Mouse (Mus musculus) megakaryocyte, embryonic 14.5 days (primary cell): ENCODE measurements around the gene Il15ra. TPM values are rescaled to one million over a fixed set of nuclear protein-coding genes. Genes with fewer than 3 reads are reported as not detected.
"Not testable (repeated sequence)": the region's sequence is repeated elsewhere in the genome, so short reads cannot be mapped to it uniquely, and the experiment has no call there.

Experiments used
- H3K27me3 ChIP-seq: replicated peaks from 2 replicates; pipeline ENCODE3; 2012; ENCODE audit warnings: inconsistent platforms
- H3K36me3 ChIP-seq: replicated peaks from 2 replicates; pipeline ENCODE3; 2012; ENCODE audit warnings: low read length, inconsistent platforms, mixed read lengths
- H3K4me1 ChIP-seq: 2 replicates; pipeline ENCODE4 v1.6.1; 2012; ENCODE audit warnings: inconsistent platforms
- H3K4me3 ChIP-seq: replicated peaks from 2 replicates; pipeline ENCODE3; 2012; ENCODE audit warnings: moderate library complexity, mild to moderate bottlenecking, inconsistent platforms
- H3K9me3 ChIP-seq: 2 replicates; pipeline ENCODE4 v1.6.1; 2012; ENCODE audit warnings: inconsistent platforms
- FLI1 ChIP-seq: IDR thresholded peaks from 2 replicates; pipeline ENCODE4 v1.6.1; 2012; ENCODE audit warnings: low read length, inconsistent platforms, mixed read lengths
- GATA1 ChIP-seq: IDR thresholded peaks from 3 replicates; pipeline ENCODE4 v1.6.1; 2012; ENCODE audit warnings: mixed read lengths, low read length, inconsistent platforms, borderline replicate concordance
- polyA plus RNA-seq: library from polyadenylated mRNA; stranded (reverse); fragments of >175 nt; gene quantifications from 2 replicates; pipeline ENCODE4 v1.2.3, GENCODE M21; 2012; ENCODE audit warnings: low replicate concordance; ENCODE audit not compliant: insufficient read depth

The Il15ra gene
- polyA plus RNA-seq, 1 experiment, result 4.0 TPM

- peak overlapping the region; percentile 99 for H3K4me3 ChIP-seq
- H3K27me3 ChIP-seq, result no peaks in the 10 kb centered on the region
- TF ChIP-seq FLI1 (no peak), GATA1 (no peak)
- no peaks in the 10 kb centered on the region for H3K9me3 ChIP-seq
- H3K36me3 ChIP-seq, result peaks cover 2% of the 10 kb centered on the region
- peaks cover 74% of the 10 kb centered on the region for H3K4me1 ChIP-seq
Measured at GRCm38 (mm10) chr2:11706030-11706745, 1.1 kb downstream of the Il15ra start.

- no peaks in the 10 kb centered on the region for H3K27me3 ChIP-seq
- TF ChIP-seq GATA1 (no peak), FLI1 (no peak)
Measured at GRCm38 (mm10) chr2:11706746-11707065, 1.6 kb downstream of the Il15ra start.

GRCm38 (mm10) chr2:11708538-11708937 lies 3.4 kb downstream of the Il15ra start:
- Histone ChIP-seq H3K4me3 (peak overlapping the region; percentile 84), H3K4me1 (peaks cover 78% of the 10 kb centered on the region), H3K27me3 (no peaks in the 10 kb centered on the region), H3K9me3 (no peaks in the 10 kb centered on the region), H3K36me3 (peaks cover 13% of the 10 kb centered on the region)
- no peak for TF ChIP-seq GATA1
- TF ChIP-seq FLI1, result no peak

More at GRCm38 (mm10) chr2:11706746-11707065, 1.6 kb downstream of the Il15ra start:
- H3K9me3 ChIP-seq, result no peaks in the 10 kb centered on the region
- H3K36me3 ChIP-seq, result peaks cover 6% of the 10 kb centered on the region
- H3K4me3 ChIP-seq, result peak overlapping the region; percentile 99
- H3K4me1 ChIP-seq, result peaks cover 76% of the 10 kb centered on the region

GRCm38 (mm10) chr2:11710101-11710500 lies 5.0 kb downstream of the Il15ra start:
- Histone ChIP-seq H3K36me3 (peaks cover 17% of the 10 kb centered on the region), H3K4me1 (peaks cover 79% of the 10 kb centered on the region)
- not testable (repeated sequence) for H3K27me3 ChIP-seq, H3K9me3 ChIP-seq, H3K4me3 ChIP-seq

GRCm38 (mm10) chr2:11712483-11712990 lies 7.4 kb downstream of the Il15ra start:
- H3K36me3 ChIP-seq, result peaks cover 35% of the 10 kb centered on the region
- H3K9me3 ChIP-seq, result no peaks in the 10 kb centered on the region
- no peak overlapping the region for H3K4me3 ChIP-seq
- TF ChIP-seq GATA1 (no peak), FLI1 (no peak)
- peaks cover 61% of the 10 kb centered on the region for H3K4me1 ChIP-seq
- no peaks in the 10 kb centered on the region for H3K27me3 ChIP-seq

- TF ChIP-seq FLI1 (no peak), GATA1 (no peak)
- H3K27me3 ChIP-seq, result no peaks in the 10 kb centered on the region
- H3K4me1 ChIP-seq, result peaks cover 56% of the 10 kb centered on the region
- H3K9me3 ChIP-seq, result no peaks in the 10 kb centered on the region
- peaks cover 40% of the 10 kb centered on the region for H3K36me3 ChIP-seq
- H3K4me3 ChIP-seq, result no peak overlapping the region
Measured at GRCm38 (mm10) chr2:11713021-11713420, 7.9 kb downstream of the Il15ra start.

- H3K36me3 ChIP-seq, result peaks cover 53% of the 10 kb centered on the region
- H3K9me3 ChIP-seq, result no peaks in the 10 kb centered on the region
- peaks cover 41% of the 10 kb centered on the region for H3K4me1 ChIP-seq
- H3K4me3 ChIP-seq, result no peak overlapping the region
- TF ChIP-seq FLI1, result no peak
- no peak for TF ChIP-seq GATA1
- H3K27me3 ChIP-seq, result no peaks in the 10 kb centered on the region
Measured at GRCm38 (mm10) chr2:11714535-11714934, 9.4 kb downstream of the Il15ra start.

GRCm38 (mm10) chr2:11718573-11718972 lies 13.5 kb downstream of the Il15ra start:
- Histone ChIP-seq H3K27me3 (no peaks in the 10 kb centered on the region), H3K4me1 (peaks cover 22% of the 10 kb centered on the region), H3K4me3 (no peak overlapping the region), H3K9me3 (no peaks in the 10 kb centered on the region), H3K36me3 (peaks cover 82% of the 10 kb centered on the region)
- TF ChIP-seq GATA1 (no peak), FLI1 (no peak)

GRCm38 (mm10) chr2:11722564-11722963 lies 17.5 kb downstream of the Il15ra start:
- Histone ChIP-seq H3K4me1 (peaks cover 8% of the 10 kb centered on the region), H3K9me3 (no peaks in the 10 kb centered on the region), H3K36me3 (peaks cover 94% of the 10 kb centered on the region), H3K27me3 (no peaks in the 10 kb centered on the region), H3K4me3 (no peak overlapping the region)
- no peak for TF ChIP-seq GATA1
- no peak for TF ChIP-seq FLI1

GRCm38 (mm10) chr2:11727574-11727973 lies 22.5 kb downstream of the Il15ra start:
- Histone ChIP-seq H3K4me3 (no peak overlapping the region), H3K27me3 (no peaks in the 10 kb centered on the region), H3K9me3 (no peaks in the 10 kb centered on the region), H3K4me1 (peaks cover 14% of the 10 kb centered on the region), H3K36me3 (peaks cover 83% of the 10 kb centered on the region)
- TF ChIP-seq FLI1, result no peak
- TF ChIP-seq GATA1, result no peak

- Histone ChIP-seq H3K36me3 (peaks cover 82% of the 10 kb centered on the region), H3K27me3 (no peaks in the 10 kb centered on the region), H3K9me3 (no peaks in the 10 kb centered on the region), H3K4me1 (peaks cover 6% of the 10 kb centered on the region; the same call in 1 of the 2 replicates), H3K4me3 (no peak overlapping the region)
- TF ChIP-seq FLI1, result no peak
- no peak for TF ChIP-seq GATA1
Measured at GRCm38 (mm10) chr2:11729091-11729490, 24.0 kb downstream of the Il15ra start.
